Mouse (Mus musculus) bone marrow, adult 2 months (tissue): ENCODE measurements at regions not wholly inside any gene's neighbourhood (a gene's known extent, or its start where the extent isn't known, plus 50 kb on each side); places are given as distances from the start of the nearest gene placed in this dataset.

Source experiments
- CTCF ChIP-seq: fragments of 200-500 bp; IDR thresholded peaks from 2 replicates; pipeline ENCODE4 v1.5.1; 2011; ENCODE audit warnings: low read length, control low read depth; ENCODE audit not compliant: control insufficient read depth, insufficient read depth
- POLR2A ChIP-seq: fragments of 200-500 bp; IDR thresholded peaks from 2 replicates; pipeline ENCODE4 v1.6.1; 2011; ENCODE audit warnings: low read depth, mild to moderate bottlenecking, control low read depth, low read length, borderline replicate concordance; ENCODE audit not compliant: control insufficient read depth

- TF ChIP-seq POLR2A (no peak), CTCF (no peak)
These were observed 183.1 kb upstream of the Usp25 start for GRCm38 (mm10) chr16:76830371-76830770.
